Mouse (Mus musculus): ENCODE results near the gene Abcb4.
"Not testable (repeated sequence)": the region's sequence is repeated elsewhere in the genome, so short reads cannot be mapped to it uniquely, and the experiment has no call there.

The Abcb4 gene

DNA sequence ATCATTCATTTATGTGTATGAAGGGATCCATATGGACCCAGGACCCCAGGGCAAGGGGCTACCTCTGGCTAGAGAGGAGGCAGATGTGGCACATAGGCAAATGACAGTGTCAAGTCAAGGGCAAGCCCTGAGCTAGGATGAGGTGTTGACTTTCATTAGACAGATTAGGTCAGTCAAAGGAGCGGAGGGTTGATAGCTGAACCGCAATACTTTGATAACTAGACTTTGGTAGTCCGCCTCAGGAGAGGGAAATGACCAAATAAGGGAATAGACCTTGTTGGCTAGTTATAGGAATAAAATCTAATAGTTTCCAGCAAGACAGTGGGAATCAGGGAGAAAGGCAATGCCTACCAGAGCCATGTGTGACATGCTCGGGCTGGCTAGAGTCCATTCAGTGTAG lies 105.6 kb downstream of the Abcb4 start:
- no peak for DNase-seq (ENCODE audit: low read depth)

DNA sequence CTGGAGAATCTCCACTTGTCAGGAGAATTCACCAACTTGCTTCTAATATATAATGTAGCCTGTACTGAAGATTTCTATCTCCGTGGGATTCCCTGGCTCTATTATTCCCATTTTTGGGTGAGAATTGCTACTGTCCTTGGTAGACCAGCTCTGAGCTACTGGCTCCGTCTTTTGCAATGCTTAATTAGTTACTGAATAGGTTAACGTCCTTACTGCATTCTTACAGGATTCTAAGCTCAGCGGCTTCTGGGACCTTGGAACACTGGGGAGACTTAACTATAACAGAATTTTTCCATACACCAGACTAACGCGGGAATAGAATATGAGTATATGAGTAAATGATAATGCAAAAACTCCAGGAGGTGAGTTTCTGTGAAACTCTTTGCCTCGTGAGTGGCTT lies 106.5 kb downstream of the Abcb4 start:
- not testable (repeated sequence) for DNase-seq (ENCODE audit: low read depth)

DNA sequence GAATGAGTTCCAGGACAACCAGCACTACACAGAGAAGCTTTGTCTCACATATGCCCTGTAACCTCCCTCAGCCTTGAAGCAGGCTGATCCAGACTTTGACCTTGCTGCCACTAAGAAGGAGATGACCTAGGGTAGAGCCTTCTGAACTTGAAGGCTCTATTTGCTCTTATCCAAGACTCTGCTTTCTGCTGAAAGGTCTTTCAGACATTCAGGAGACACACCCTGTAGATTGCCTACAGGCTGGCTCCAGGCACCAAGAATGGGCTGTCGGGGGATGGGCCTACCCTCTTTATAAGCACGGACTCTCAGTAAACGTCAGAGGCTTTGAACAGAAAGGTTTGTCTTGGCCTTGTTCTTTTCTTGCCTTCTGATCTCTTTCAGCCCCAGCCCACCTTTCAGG lies 113.1 kb downstream of the Abcb4 start:
- not testable (repeated sequence) for DNase-seq (ENCODE audit: low read depth)
